Comparison of ENCODE assay signal across 8 mouse cellular contexts in genomic region chr17:65611721-65612120, GRCm38 (mm10). TPM values are rescaled to one million over a fixed set of nuclear protein-coding genes. Genes with fewer than 3 reads are reported as not detected.
DNase-seq lines count a peak whose midpoint lies in the region; ATAC-seq and TF ChIP-seq lines count a peak whose summit lies in the region.

No protein-coding gene starts in this region.

- no peaks in the 10 kb centered on the region for H3K27me3 ChIP-seq in intestine, embryonic 15.5 days (replicated peaks)
- H3K27me3 ChIP-seq in neural tube, embryonic 13.5 days, result no peaks in the 10 kb centered on the region

- 5% methylated on average over 4 of the region's 4 CpGs for WGBS in intestine, embryonic 15.5 days
- WGBS in neural tube, embryonic 13.5 days, result 9% methylated on average over 4 of the region's 4 CpGs

- peak overlapping the region; percentile 68 for H3K4me2 ChIP-seq in intestine, embryonic 15.5 days (replicated peaks)
- peak overlapping the region; percentile 77 for H3K4me2 ChIP-seq in neural tube, embryonic 13.5 days

- H3K36me3 ChIP-seq in intestine, embryonic 15.5 days, result no peaks in the 10 kb centered on the region
- H3K36me3 ChIP-seq in neural tube, embryonic 13.5 days, result no peaks in the 10 kb centered on the region

- no peak overlapping the region for H3K9ac ChIP-seq in intestine, embryonic 15.5 days
- peak overlapping the region; percentile 99; the same call in 1 of the 2 replicates for H3K9ac ChIP-seq in neural tube, embryonic 13.5 days

- intact Hi-C loops in left cerebral cortex, adult 2 months (cut with DNase I), result loop anchor here (5.0 kb wide), 2 partner anchors 66 to 91 kb away; no protein-coding TSS in a partner anchor

- peak overlapping the region; percentile 96 for H3K4me3 ChIP-seq in left cerebral cortex, adult 2 months
- peak overlapping the region; percentile 72; the same call in 1 of the 2 replicates for H3K4me3 ChIP-seq in cortical plate, adult 2 months (ENCODE audit: insufficient read depth, low read length)
- peak overlapping the region; percentile 97 for H3K4me3 ChIP-seq in intestine, embryonic 15.5 days (replicated peaks)
- peak overlapping the region; percentile 96 for H3K4me3 ChIP-seq in neural tube, embryonic 13.5 days

- TF ChIP-seq CTCF in left cerebral cortex, adult 2 months (IDR thresholded peaks at IDR 0.05), result no peak
- no peak for TF ChIP-seq CTCF in cortical plate, adult 2 months (IDR thresholded peaks at IDR 0.05; ENCODE audit: extremely low read depth, insufficient read depth, low read length)

- peaks cover 16% of the 10 kb centered on the region for H3K4me1 ChIP-seq in cortical plate, adult 2 months (ENCODE audit: control insufficient read depth, insufficient read depth, low read length)
- peaks cover 18% of the 10 kb centered on the region for H3K4me1 ChIP-seq in intestine, embryonic 15.5 days (replicated peaks)
- peaks cover 58% of the 10 kb centered on the region for H3K4me1 ChIP-seq in neural tube, embryonic 13.5 days (replicated peaks)

- H3K9me3 ChIP-seq in intestine, embryonic 15.5 days, result no peaks in the 10 kb centered on the region
- H3K9me3 ChIP-seq in neural tube, embryonic 13.5 days, result no peaks in the 10 kb centered on the region

- H3K27ac ChIP-seq in left cerebral cortex, adult 2 months, result no peak overlapping the region
- no peak overlapping the region for H3K27ac ChIP-seq in cortical plate, adult 2 months (ENCODE audit: insufficient read depth, low read length)
- no peak overlapping the region for H3K27ac ChIP-seq in intestine, embryonic 15.5 days
- H3K27ac ChIP-seq in neural tube, embryonic 13.5 days (replicated peaks), result no peak overlapping the region

- no peak for TF ChIP-seq POLR2A in cortical plate, adult 2 months (IDR thresholded peaks at IDR 0.05; ENCODE audit: extremely low read depth, insufficient read depth, low read length)

- DNase-seq in left cerebral cortex, adult 2 months (ENCODE audit: extremely low spot score in 1 of 2, low spot score in 2 of 2), result no peak
- no peak for DNase-seq in left cerebral cortex, adult 18-20 months (ENCODE audit: low spot score in 2 of 2)
- DNase-seq in right cerebral cortex, postnatal 25 days, result no peak
- DNase-seq in frontal cortex, postnatal 25 days (ENCODE audit: low spot score in 2 of 2), result no peak
- DNase-seq in layer of hippocampus, postnatal 10 days (ENCODE audit: low spot score in 2 of 2), result no peak

- no peak for ATAC-seq in intestine, embryonic 15.5 days
- ATAC-seq in neural tube, embryonic 13.5 days (ENCODE audit: low read depth), result no peak

RNA-seq across cellular contexts. Expression of gene Vapa, which starts 1.6 kb away (rescaled TPM):
- 100 to 1,000 TPM; 150 to 151 TPM for total RNA-seq in left cerebral cortex, adult 2 months (2021)
- 100 to 1,000 TPM; 149 TPM for total RNA-seq in left cerebral cortex, adult 18-20 months (2021)
- polyA plus RNA-seq in cortical plate, adult 2 months (2012; rRNA removed), result 84.1 and 87.5 TPM in 2 replicates
- 206 and 240 TPM in 2 replicates for polyA plus RNA-seq in intestine, embryonic 15.5 days (2015; fragmentation: Nextera tagmentation; extraction: Ambion mirVana)
- polyA plus RNA-seq in neural tube, embryonic 13.5 days (2015; fragmentation: Nextera tagmentation; extraction: Ambion mirVana), result 308 and 327 TPM in 2 replicates
- total RNA-seq in layer of hippocampus, postnatal 10 days (2021), result 100 to 1,000 TPM; 153 to 164 TPM

RNA-seq across cellular contexts. Expression of gene Txndc2, which starts 30.2 kb away (rescaled TPM):
- total RNA-seq in left cerebral cortex, adult 2 months (2021), result under 1 TPM; 0.19 to 0.25 TPM
- not detected for total RNA-seq in left cerebral cortex, adult 18-20 months (2021)
- polyA plus RNA-seq in cortical plate, adult 2 months (2012; rRNA removed), result 0.15 TPM in 1 of 2 replicates, not detected in the other
- not detected in 2 replicates for polyA plus RNA-seq in intestine, embryonic 15.5 days (2015; fragmentation: Nextera tagmentation; extraction: Ambion mirVana)
- polyA plus RNA-seq in neural tube, embryonic 13.5 days (2015; fragmentation: Nextera tagmentation; extraction: Ambion mirVana), result 0.17 TPM in 1 of 2 replicates, not detected in the other
- total RNA-seq in layer of hippocampus, postnatal 10 days (2021), result under 1 TPM; 0.18 to 0.32 TPM
